Mouse (Mus musculus): ENCODE measurements around the gene Grik1.

DNA sequence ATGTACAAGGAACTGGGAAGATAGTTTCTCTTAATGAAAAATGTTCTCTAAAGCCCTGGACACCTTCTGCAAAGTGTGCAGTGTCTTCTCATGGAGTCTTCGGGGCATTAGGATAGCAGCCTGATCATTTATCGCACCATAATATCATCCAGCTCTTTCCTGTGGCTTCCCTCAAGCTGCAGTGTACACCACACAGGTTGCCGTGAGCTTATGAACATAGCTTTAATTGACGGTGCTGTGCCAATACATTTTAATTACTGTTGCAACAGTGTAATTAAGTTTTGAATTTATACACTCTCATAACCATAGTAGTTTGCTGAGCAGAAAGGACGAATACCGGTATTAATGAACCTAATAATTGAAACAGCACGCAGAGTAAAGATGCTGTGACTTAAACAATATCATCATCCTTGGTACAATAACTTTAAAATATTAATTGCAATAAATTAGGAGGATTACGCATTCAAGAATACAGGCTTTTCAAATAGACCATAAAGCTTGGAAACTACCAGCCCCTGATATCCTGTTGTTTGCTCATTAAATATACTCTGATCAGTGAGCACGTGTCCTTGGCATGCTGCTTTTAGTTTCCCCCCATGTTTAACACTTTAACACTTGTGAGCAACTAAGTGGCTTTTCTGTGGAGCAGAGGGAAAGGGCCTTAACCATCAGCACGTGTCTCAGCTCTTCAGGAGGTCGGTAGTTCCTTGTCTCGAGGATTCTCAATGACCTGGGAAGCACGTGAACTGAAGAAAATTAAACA lies 347.8 kb downstream of the Grik1 start:
- no peak for TF ChIP-seq CTCF (IDR thresholded peaks at IDR 0.05; ENCODE audit: low read depth, low read length)
- no peak for TF ChIP-seq POLR2A (IDR thresholded peaks at IDR 0.05; ENCODE audit: borderline replicate concordance, low read depth, low read length)
